Mouse (Mus musculus) olfactory bulb, adult 2 months (tissue): Measurements from ENCODE around the gene Bag2. TPM values are rescaled to one million over a fixed set of nuclear protein-coding genes. Genes with fewer than 3 reads are reported as not detected.

Experiments
- H3K27ac ChIP-seq: fragments of 200-500 bp; 2 replicates; pipeline ENCODE4 v1.5.1; 2012; ENCODE audit warnings: low read depth, low read length; ENCODE audit not compliant: insufficient read depth
- H3K4me1 ChIP-seq: fragments of 200-500 bp; 2 replicates; pipeline ENCODE4 v1.6.1; 2012; ENCODE audit warnings: low read length; ENCODE audit not compliant: control insufficient read depth, insufficient read depth
- H3K4me3 ChIP-seq: fragments of 200-500 bp; 2 replicates; pipeline ENCODE4 v1.5.1; 2012; ENCODE audit warnings: mild to moderate bottlenecking, low read depth, low read length, moderate library complexity; ENCODE audit not compliant: insufficient read depth
- CTCF ChIP-seq: fragments of 200-500 bp; IDR thresholded peaks from 2 replicates; pipeline ENCODE4 v1.5.1; 2012; ENCODE audit warnings: low read depth, mild to moderate bottlenecking, low read length, moderate library complexity; ENCODE audit not compliant: insufficient read depth
- POLR2A ChIP-seq: fragments of 200-500 bp; IDR thresholded peaks from 2 replicates; pipeline ENCODE4 v1.6.1; 2012; ENCODE audit warnings: mild to moderate bottlenecking, low read depth, low read length, moderate library complexity; ENCODE audit not compliant: insufficient read depth
- WGBS: fragments of 180-500 bp; shearing (Covaris S2); methylation state at CpG from one replicate; pipeline ENCODE4 v1.1.7; 2018; 5-methylcytosine and 5-hydroxymethylcytosine counted together
- polyA plus RNA-seq: library from polyadenylated mRNA; stranded (reverse); fragments of >200 nt; gene quantifications from 2 replicates; pipeline ENCODE4 v1.2.4, GENCODE M21; 2012; ENCODE audit warnings: low replicate concordance; ENCODE audit not compliant: missing spikeins, insufficient read depth, insufficient read length

Bag2 gene
- polyA plus RNA-seq, 1 experiment = not detected

GRCm38 (mm10) chr1:33738681-33739278 is 18.8 kb downstream of the Bag2 start:
- H3K27ac ChIP-seq = no peak overlapping the region
- H3K4me3 ChIP-seq = no peak overlapping the region
- TF ChIP-seq POLR2A (no peak), CTCF (no peak)
- H3K4me1 ChIP-seq = no peaks in the 10 kb centered on the region
- 83% methylated on average over 11 of the region's 11 CpGs for WGBS

- Histone ChIP-seq H3K27ac (no peak overlapping the region), H3K4me1 (no peaks in the 10 kb centered on the region), H3K4me3 (no peak overlapping the region)
- WGBS = 90% methylated on average over 11 of the region's 11 CpGs
- no peak for TF ChIP-seq POLR2A
- no peak for TF ChIP-seq CTCF
Observed at GRCm38 (mm10) chr1:33738281-33738680, 19.3 kb downstream of the Bag2 start.

- WGBS = 74% methylated on average over 5 of the region's 5 CpGs
- H3K27ac ChIP-seq = no peak overlapping the region
- H3K4me3 ChIP-seq = no peak overlapping the region
- H3K4me1 ChIP-seq = no peaks in the 10 kb centered on the region
- no peak for TF ChIP-seq CTCF
- TF ChIP-seq POLR2A = no peak
Observed at GRCm38 (mm10) chr1:33734001-33734685, 23.5 kb downstream of the Bag2 start.

- WGBS = 82% methylated on average over 9 of the region's 9 CpGs
- TF ChIP-seq CTCF = no peak
- TF ChIP-seq POLR2A = no peak
- H3K4me1 ChIP-seq = no peaks in the 10 kb centered on the region
Observed at GRCm38 (mm10) chr1:33733044-33733443, 24.6 kb downstream of the Bag2 start.

GRCm38 (mm10) chr1:33725086-33725485 is 32.5 kb downstream of the Bag2 start:
- peaks cover 3% of the 10 kb centered on the region; the same call in 1 of the 2 replicates for H3K4me1 ChIP-seq
- WGBS = 95% methylated on average over 5 of the region's 5 CpGs

More at GRCm38 (mm10) chr1:33733044-33733443, 24.6 kb downstream of the Bag2 start:
- Histone ChIP-seq H3K4me3 (no peak overlapping the region), H3K27ac (no peak overlapping the region)

GRCm38 (mm10) chr1:33724516-33724915 is 33.1 kb downstream of the Bag2 start:
- WGBS = 83% methylated on average over 6 of the region's 6 CpGs

More at GRCm38 (mm10) chr1:33725086-33725485, 32.5 kb downstream of the Bag2 start:
- H3K4me3 ChIP-seq = no peak overlapping the region
- no peak overlapping the region for H3K27ac ChIP-seq
- TF ChIP-seq POLR2A = no peak

GRCm38 (mm10) chr1:33721020-33721419 is 36.6 kb downstream of the Bag2 start:
- Histone ChIP-seq H3K4me3 (peak overlapping the region; percentile 29; the same call in 1 of the 2 replicates), H3K4me1 (peaks cover 3% of the 10 kb centered on the region; the same call in 1 of the 2 replicates), H3K27ac (no peak overlapping the region)
- 54% methylated on average over 7 of the region's 7 CpGs for WGBS
- TF ChIP-seq CTCF (no peak), POLR2A (no peak)

More at GRCm38 (mm10) chr1:33724516-33724915, 33.1 kb downstream of the Bag2 start:
- Histone ChIP-seq H3K27ac (no peak overlapping the region), H3K4me1 (peaks cover 3% of the 10 kb centered on the region; the same call in 1 of the 2 replicates), H3K4me3 (no peak overlapping the region)
- TF ChIP-seq CTCF (no peak), POLR2A (no peak)

GRCm38 (mm10) chr1:33720231-33720630 is 37.4 kb downstream of the Bag2 start:
- Histone ChIP-seq H3K4me3 (peak overlapping the region; percentile 80), H3K4me1 (peaks cover 3% of the 10 kb centered on the region; the same call in 1 of the 2 replicates), H3K27ac (peak overlapping the region; percentile 74)
- under 1% methylated on average over 41 of the region's 41 CpGs for WGBS
- TF ChIP-seq POLR2A = no peak
- no peak for TF ChIP-seq CTCF

GRCm38 (mm10) chr1:33719733-33720225 is 37.8 kb downstream of the Bag2 start, which contains the start of gene Rab23:
TSS of gene Rab23 (plus strand) at chr1:33719887.
- Histone ChIP-seq H3K4me3 (peak within 1 kb of the TSS; percentile 80), H3K4me1 (peaks cover 4% of the 10 kb centered on the region; the same call in 1 of the 2 replicates), H3K27ac (peak within 1 kb of the TSS; percentile 74)
- WGBS = under 1% methylated on average over 54 of the region's 54 CpGs
- TF ChIP-seq CTCF (no peak), POLR2A (peak; percentile 91)
